Mouse (Mus musculus) limb, embryonic 11.5 days (tissue): Measurements from ENCODE around the gene Nlrc5. TPM values are rescaled to one million over a fixed set of nuclear protein-coding genes. Genes with fewer than 3 reads are reported as not detected.

ENCODE experiments used
- ATAC-seq: fragments of 200-750 bp; cut with Nextera tagmentation; 2 replicates; pipeline ENCODE4 v1.8.0; 2017; ENCODE audit warnings: low read depth; ENCODE audit not compliant: insufficient number of reproducible peaks, low FRiP score, low TSS enrichment
- DNase-seq: peaks from one replicate; pipeline ENCODE4 v3.0.0-alpha.2; 2015; ENCODE audit warnings: low spot score
- H3K27ac ChIP-seq: fragments of 300-500 bp; sonication (generic); replicated peaks from 2 replicates; pipeline ENCODE4 v1.5.1; 2014; ENCODE audit warnings: low read depth, mild to moderate bottlenecking, low read length
- H3K27me3 ChIP-seq: fragments of 300-500 bp; sonication (generic); 2 replicates; pipeline ENCODE4 v1.6.1; 2014; ENCODE audit warnings: mild to moderate bottlenecking, low read length, mixed read lengths; ENCODE audit not compliant: control insufficient read depth, insufficient read depth
- H3K36me3 ChIP-seq: fragments of 300-500 bp; sonication (generic); 2 replicates; pipeline ENCODE4 v1.6.1; 2014; ENCODE audit warnings: mild to moderate bottlenecking, low read length, moderate library complexity, mixed read lengths; ENCODE audit not compliant: control insufficient read depth, insufficient read depth
- H3K4me1 ChIP-seq: fragments of 300-500 bp; sonication (generic); 2 replicates; pipeline ENCODE4 v1.6.1; 2014; ENCODE audit warnings: low read length, mixed read lengths; ENCODE audit not compliant: control insufficient read depth, insufficient read depth
- H3K4me2 ChIP-seq: fragments of 300-500 bp; sonication (generic); 2 replicates; pipeline ENCODE4 v1.6.1; 2014; ENCODE audit warnings: low read depth, mild to moderate bottlenecking, moderate library complexity; ENCODE audit not compliant: severe bottlenecking
- H3K4me3 ChIP-seq: fragments of 300-500 bp; sonication (generic); 2 replicates; pipeline ENCODE4 v1.5.1; 2014; ENCODE audit warnings: low read depth, low read length
- H3K9ac ChIP-seq: fragments of 300-500 bp; sonication (generic); 2 replicates; pipeline ENCODE4 v1.6.1; 2014; ENCODE audit warnings: mild to moderate bottlenecking, low read length
- H3K9me3 ChIP-seq: fragments of 300-500 bp; sonication (generic); 2 replicates; pipeline ENCODE4 v1.6.1; 2016; ENCODE audit warnings: low read length; ENCODE audit not compliant: control insufficient read depth
- WGBS: fragments of 180-500 bp; shearing (Covaris S2); extraction: QIAGEN DNeasy Blood & Tissue Kit; methylation state at CpG from one replicate; pipeline ENCODE4 v1.1.7; 2014; 5-methylcytosine and 5-hydroxymethylcytosine counted together
- polyA plus RNA-seq: library from polyadenylated mRNA; unstranded; fragments of >200 nt; fragmentation: Nextera tagmentation; extraction: Ambion mirVana; gene quantifications from 2 replicates; pipeline ENCODE4 v1.2.1, GENCODE M21; 2014

Gene Nlrc5
- polyA plus RNA-seq, 1 experiment from 2014 or later, result 0.24 TPM

- no peak overlapping the region for H3K4me3 ChIP-seq
- no peak for DNase-seq
- ATAC-seq, result no peak
- 72% methylated on average over 8 of the region's 8 CpGs for WGBS
- no peak overlapping the region for H3K27ac ChIP-seq
- H3K9me3 ChIP-seq, result no peaks in the 10 kb centered on the region
- no peak overlapping the region for H3K9ac ChIP-seq
- no peaks in the 10 kb centered on the region for H3K36me3 ChIP-seq
- H3K4me1 ChIP-seq, result no peaks in the 10 kb centered on the region
- no peaks in the 10 kb centered on the region for H3K27me3 ChIP-seq
- no peak overlapping the region for H3K4me2 ChIP-seq
These were observed 25.6 kb upstream of the Nlrc5 start for GRCm38 (mm10) chr8:94408443-94409080.

DNA sequence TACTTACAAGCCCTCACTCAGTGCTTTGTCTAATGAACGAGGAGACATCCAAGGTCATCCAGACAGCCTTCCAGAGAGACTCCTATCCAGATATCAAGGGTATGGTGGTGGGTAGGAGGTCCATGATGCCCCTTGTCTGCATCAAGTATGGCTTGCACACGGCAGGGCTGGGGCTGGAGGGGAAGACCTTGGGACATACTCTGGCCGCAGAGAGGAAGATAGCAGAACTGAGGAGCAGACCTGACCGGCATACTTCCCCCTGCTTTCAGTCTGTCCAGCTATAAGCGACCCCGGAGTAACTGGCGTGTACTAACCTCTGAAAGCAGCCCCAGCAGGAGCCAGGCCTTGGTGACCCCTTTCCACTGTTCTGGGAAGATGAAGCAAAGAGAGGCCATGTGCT is 24.6 kb upstream of the Nlrc5 start:
- Histone ChIP-seq H3K27ac (no peak overlapping the region), H3K9ac (no peak overlapping the region), H3K36me3 (no peaks in the 10 kb centered on the region), H3K4me3 (no peak overlapping the region), H3K4me2 (no peak overlapping the region), H3K4me1 (no peaks in the 10 kb centered on the region), H3K27me3 (no peaks in the 10 kb centered on the region), H3K9me3 (no peaks in the 10 kb centered on the region)
- ATAC-seq (no peak), DNase-seq (no peak)
- WGBS, result 90% methylated on average over 7 of the region's 7 CpGs

- ATAC-seq (no peak), DNase-seq (no peak)
- H3K4me2 ChIP-seq, result no peak overlapping the region
- H3K27ac ChIP-seq, result no peak overlapping the region
- H3K9me3 ChIP-seq, result no peaks in the 10 kb centered on the region
- no peaks in the 10 kb centered on the region for H3K27me3 ChIP-seq
- H3K4me3 ChIP-seq, result no peak overlapping the region
- no peak overlapping the region for H3K9ac ChIP-seq
- no peaks in the 10 kb centered on the region for H3K36me3 ChIP-seq
- 86% methylated on average over 6 of the region's 6 CpGs for WGBS
- no peaks in the 10 kb centered on the region for H3K4me1 ChIP-seq
These were observed 21.6 kb upstream of the Nlrc5 start for GRCm38 (mm10) chr8:94412518-94412917.

DNA sequence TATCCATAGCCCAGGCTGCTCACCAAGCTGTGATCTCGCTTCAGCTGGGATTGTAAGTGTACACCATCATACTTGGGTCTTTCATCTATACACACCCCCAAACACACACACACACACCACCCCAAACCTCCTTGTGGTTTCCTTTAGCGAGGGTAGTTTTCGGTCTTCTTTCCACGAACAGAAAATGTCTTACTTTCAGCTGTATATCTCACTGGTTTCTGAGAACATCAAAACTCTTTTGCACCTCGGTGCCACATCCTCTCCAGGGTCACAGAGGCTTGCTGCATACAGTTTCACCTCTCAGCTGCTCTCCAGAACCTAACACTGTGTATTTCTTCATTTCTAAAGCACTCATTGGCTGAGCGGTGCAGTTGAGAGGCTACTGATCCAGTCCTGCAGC is 20.6 kb upstream of the Nlrc5 start:
- 85% methylated on average over 6 of the region's 6 CpGs for WGBS
- Histone ChIP-seq H3K36me3 (no peaks in the 10 kb centered on the region), H3K9me3 (no peaks in the 10 kb centered on the region), H3K4me1 (no peaks in the 10 kb centered on the region), H3K9ac (no peak overlapping the region), H3K27me3 (no peaks in the 10 kb centered on the region), H3K4me2 (no peak overlapping the region), H3K27ac (no peak overlapping the region), H3K4me3 (no peak overlapping the region)
- DNase-seq (no peak), ATAC-seq (no peak)

DNA sequence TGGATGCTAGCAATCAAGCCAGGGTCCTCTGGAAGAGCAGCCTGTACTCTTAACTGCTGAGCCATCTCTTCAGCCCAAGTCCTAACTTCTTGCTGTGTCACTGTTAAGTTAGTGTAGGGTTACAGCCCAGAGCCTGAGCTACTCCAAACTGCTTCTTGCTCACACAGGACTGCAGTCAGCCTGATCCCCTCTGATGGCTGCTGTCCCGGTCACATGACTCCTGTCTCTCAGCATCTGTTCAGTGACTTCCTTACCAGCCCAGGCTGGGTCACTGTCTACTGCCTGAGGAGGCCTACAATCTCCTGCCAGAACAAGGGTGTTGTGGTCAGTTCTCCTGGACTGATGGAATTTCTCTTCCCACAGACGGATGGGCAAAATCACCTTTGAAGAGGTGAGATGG is 18.9 kb upstream of the Nlrc5 start:
- no peak overlapping the region for H3K4me2 ChIP-seq
- ATAC-seq (no peak), DNase-seq (no peak)
- no peak overlapping the region for H3K9ac ChIP-seq
- H3K9me3 ChIP-seq, result no peaks in the 10 kb centered on the region
- no peaks in the 10 kb centered on the region for H3K36me3 ChIP-seq
- H3K4me1 ChIP-seq, result no peaks in the 10 kb centered on the region
- no peak overlapping the region for H3K27ac ChIP-seq
- whole genome bisulfite sequencing, result 63% methylated on average over 2 of the region's 2 CpGs
- H3K27me3 ChIP-seq, result no peaks in the 10 kb centered on the region
- no peak overlapping the region for H3K4me3 ChIP-seq

DNA sequence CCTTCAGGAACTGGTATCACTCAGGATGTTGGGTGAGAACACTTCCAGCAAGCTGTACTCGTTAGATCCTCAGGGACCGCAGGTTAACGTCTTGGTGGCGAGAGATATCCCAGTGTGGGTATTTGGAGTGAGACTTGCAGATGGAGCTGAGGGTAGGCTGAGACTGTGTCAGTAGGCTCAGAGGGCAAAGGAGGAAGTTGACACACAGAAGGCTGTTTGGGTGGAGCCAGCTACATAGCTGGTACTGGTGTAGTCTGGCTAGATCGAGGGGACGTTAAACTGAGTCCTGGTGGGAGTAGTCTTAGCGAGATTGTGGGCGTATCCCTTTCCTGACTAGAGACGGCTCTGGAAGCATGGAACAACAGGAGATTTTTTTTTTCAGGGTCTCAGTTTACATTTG is 16.1 kb upstream of the Nlrc5 start:
- no peak overlapping the region for H3K27ac ChIP-seq
- no peak overlapping the region for H3K9ac ChIP-seq
- no peak overlapping the region for H3K4me2 ChIP-seq
- DNase-seq (no peak), ATAC-seq (no peak)
- H3K9me3 ChIP-seq, result no peaks in the 10 kb centered on the region
- 69% methylated on average over 9 of the region's 9 CpGs for WGBS
- H3K4me1 ChIP-seq, result no peaks in the 10 kb centered on the region
- H3K27me3 ChIP-seq, result no peaks in the 10 kb centered on the region
- H3K36me3 ChIP-seq, result no peaks in the 10 kb centered on the region
- no peak overlapping the region for H3K4me3 ChIP-seq

DNA sequence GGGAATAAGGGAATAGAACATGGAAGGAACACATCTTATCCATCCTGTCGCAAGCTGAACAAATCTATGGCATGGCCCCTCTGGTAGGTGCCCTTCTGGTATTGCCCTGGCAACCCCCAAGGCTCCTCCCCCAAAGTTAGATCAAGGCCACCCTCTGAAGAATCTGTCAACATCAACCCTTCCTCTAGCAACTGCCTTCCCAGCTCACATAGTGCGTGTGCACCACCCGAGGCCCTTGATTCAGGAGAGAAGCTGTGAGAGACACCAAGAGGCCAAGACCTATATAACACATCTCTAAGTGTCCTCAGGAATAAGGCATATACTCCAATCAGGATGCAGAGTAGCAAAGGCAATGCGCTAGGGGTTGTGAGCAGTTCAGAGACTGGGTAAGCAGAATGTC is 11.9 kb upstream of the Nlrc5 start:
- Histone ChIP-seq H3K36me3 (no peaks in the 10 kb centered on the region), H3K27me3 (no peaks in the 10 kb centered on the region), H3K4me2 (no peak overlapping the region), H3K4me3 (no peak overlapping the region), H3K27ac (no peak overlapping the region), H3K4me1 (no peaks in the 10 kb centered on the region), H3K9me3 (no peaks in the 10 kb centered on the region), H3K9ac (no peak overlapping the region)
- WGBS, result 86% methylated on average over 4 of the region's 4 CpGs
- no peak for DNase-seq
- ATAC-seq, result no peak

GRCm38 (mm10) chr8:94427953-94428352 is 6.2 kb upstream of the Nlrc5 start:
- WGBS, result 63% methylated on average over 10 of the region's 10 CpGs
- no peaks in the 10 kb centered on the region for H3K9me3 ChIP-seq
- no peak for DNase-seq
- H3K4me3 ChIP-seq, result no peak overlapping the region
- no peak for ATAC-seq
- H3K4me1 ChIP-seq, result no peaks in the 10 kb centered on the region
- H3K9ac ChIP-seq, result no peak overlapping the region
- no peak overlapping the region for H3K4me2 ChIP-seq
- H3K36me3 ChIP-seq, result no peaks in the 10 kb centered on the region
- no peak overlapping the region for H3K27ac ChIP-seq
- 0 out of 2 replicates have a peak, but pooled peaks cover 2% of the 10 kb centered on the region for H3K27me3 ChIP-seq

DNA sequence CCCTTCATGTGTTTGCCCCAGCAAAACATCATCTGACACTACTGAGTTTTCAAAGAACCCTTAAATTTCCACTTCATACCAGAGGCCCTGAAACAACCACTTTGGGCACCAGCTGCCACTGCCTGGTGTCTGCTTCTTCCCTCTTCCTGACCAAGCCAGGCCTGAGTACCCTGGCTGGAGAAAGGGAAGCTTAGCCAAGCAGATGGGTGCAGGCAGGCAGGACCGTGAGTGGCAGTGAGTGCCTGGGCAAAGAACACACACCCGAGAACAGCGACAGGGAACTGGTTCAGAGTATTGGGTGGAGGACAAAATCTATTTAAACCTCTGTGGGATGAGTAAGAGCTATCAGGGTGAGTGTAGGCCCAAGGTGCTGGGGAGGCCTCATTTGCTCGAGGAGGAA is 5.7 kb upstream of the Nlrc5 start:
- Histone ChIP-seq H3K4me2 (no peak overlapping the region), H3K27ac (no peak overlapping the region), H3K27me3 (peaks cover 2% of the 10 kb centered on the region; the same call in 1 of the 2 replicates), H3K9ac (no peak overlapping the region), H3K4me3 (no peak overlapping the region), H3K9me3 (no peaks in the 10 kb centered on the region), H3K36me3 (no peaks in the 10 kb centered on the region), H3K4me1 (no peaks in the 10 kb centered on the region)
- WGBS, result 73% methylated on average over 4 of the region's 4 CpGs
- ATAC-seq, result no peak
- DNase-seq, result no peak
